Mouse (Mus musculus): ENCODE measurements around the gene Sumo3.

DNA sequence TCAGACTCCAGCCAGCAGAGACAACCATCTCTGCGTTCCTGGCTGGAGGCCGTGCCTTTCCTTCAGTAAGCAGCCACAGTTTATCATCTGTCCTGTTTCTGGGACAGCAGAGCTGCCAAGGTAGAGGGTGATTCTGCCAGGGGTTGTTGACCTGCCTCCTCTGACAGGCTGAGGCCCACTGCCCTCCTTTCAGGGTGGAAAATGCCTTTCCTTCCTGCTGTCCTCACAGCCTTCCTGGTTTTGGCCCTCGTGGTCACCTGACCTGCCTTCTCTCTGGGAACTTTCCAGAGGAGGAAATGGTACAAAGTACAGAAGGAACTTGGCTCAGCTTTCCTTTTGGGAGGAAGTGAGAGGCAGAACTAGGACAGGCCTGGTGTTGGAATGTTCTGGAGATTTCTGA lies 7.5 kb downstream of the Sumo3 start:
- TF ChIP-seq CTCF (IDR thresholded peaks at IDR 0.05; ENCODE audit: borderline replicate concordance, insufficient read depth, low read depth, low read length): no peak
- no peak for TF ChIP-seq POLR2A (IDR thresholded peaks at IDR 0.05; ENCODE audit: borderline replicate concordance, insufficient read depth, low read length)

Data from cerebellum, adult 2 months (tissue).